Mouse (Mus musculus) stomach, embryonic 16.5 days (tissue): ENCODE results near the gene Cln6. TPM values are rescaled to one million over a fixed set of nuclear protein-coding genes. Genes with fewer than 3 reads are reported as not detected.
"Not testable (repeated sequence)": the region's sequence is repeated elsewhere in the genome, so short reads cannot be mapped to it uniquely, and the experiment has no call there.

ENCODE experiments used
- ATAC-seq: fragments of 200-750 bp; cut with Nextera tagmentation; 2 replicates; pipeline ENCODE4 v1.8.0; 2017; ENCODE audit warnings: moderate number of reproducible peaks, moderate TSS enrichment; ENCODE audit not compliant: insufficient read depth, low FRiP score
- H3K27ac ChIP-seq: fragments of 300-500 bp; sonication (generic); 2 replicates; pipeline ENCODE4 v1.5.1; 2014; ENCODE audit warnings: low read length
- H3K27me3 ChIP-seq: fragments of 300-500 bp; sonication (generic); 2 replicates; pipeline ENCODE4 v1.6.1; 2014; ENCODE audit warnings: low read length, control low read depth, mixed read lengths; ENCODE audit not compliant: control insufficient read depth, insufficient read depth
- H3K36me3 ChIP-seq: fragments of 300-500 bp; sonication (generic); 2 replicates; pipeline ENCODE4 v1.6.1; 2014; ENCODE audit warnings: low read length; ENCODE audit not compliant: control insufficient read depth, insufficient read depth
- H3K4me1 ChIP-seq: fragments of 300-500 bp; sonication (generic); 2 replicates; pipeline ENCODE4 v1.6.1; 2014; ENCODE audit warnings: low read length, control low read depth, mixed read lengths; ENCODE audit not compliant: control insufficient read depth, insufficient read depth
- H3K4me2 ChIP-seq: fragments of 300-500 bp; sonication (generic); 2 replicates; pipeline ENCODE4 v1.6.1; 2014; ENCODE audit warnings: low read depth, low read length, mixed read lengths
- H3K4me3 ChIP-seq: fragments of 300-500 bp; sonication (generic); replicated peaks from 2 replicates; pipeline ENCODE4 v1.5.1; 2014; ENCODE audit warnings: mild to moderate bottlenecking, low read length
- H3K9ac ChIP-seq: fragments of 300-500 bp; sonication (generic); 2 replicates; pipeline ENCODE4 v1.6.1; 2014; ENCODE audit warnings: low read length
- H3K9me3 ChIP-seq: fragments of 300-500 bp; sonication (generic); replicated peaks from 2 replicates; pipeline ENCODE4 v1.6.1; 2016; ENCODE audit warnings: low read length, control low read depth; ENCODE audit not compliant: control insufficient read depth
- WGBS: fragments of 180-500 bp; shearing (Covaris S2); extraction: QIAGEN DNeasy Blood & Tissue Kit; methylation state at CpG from one replicate; pipeline ENCODE4 v1.1.7; 2014; 5-methylcytosine and 5-hydroxymethylcytosine counted together
- polyA plus RNA-seq: library from polyadenylated mRNA; unstranded; fragments of >200 nt; fragmentation: Nextera tagmentation; extraction: Ambion mirVana; gene quantifications from 2 replicates; pipeline ENCODE4 v1.2.1, GENCODE M21; 2015

Cln6 gene
- 20.0 and 22.7 TPM in 2 replicates for polyA plus RNA-seq

DNA sequence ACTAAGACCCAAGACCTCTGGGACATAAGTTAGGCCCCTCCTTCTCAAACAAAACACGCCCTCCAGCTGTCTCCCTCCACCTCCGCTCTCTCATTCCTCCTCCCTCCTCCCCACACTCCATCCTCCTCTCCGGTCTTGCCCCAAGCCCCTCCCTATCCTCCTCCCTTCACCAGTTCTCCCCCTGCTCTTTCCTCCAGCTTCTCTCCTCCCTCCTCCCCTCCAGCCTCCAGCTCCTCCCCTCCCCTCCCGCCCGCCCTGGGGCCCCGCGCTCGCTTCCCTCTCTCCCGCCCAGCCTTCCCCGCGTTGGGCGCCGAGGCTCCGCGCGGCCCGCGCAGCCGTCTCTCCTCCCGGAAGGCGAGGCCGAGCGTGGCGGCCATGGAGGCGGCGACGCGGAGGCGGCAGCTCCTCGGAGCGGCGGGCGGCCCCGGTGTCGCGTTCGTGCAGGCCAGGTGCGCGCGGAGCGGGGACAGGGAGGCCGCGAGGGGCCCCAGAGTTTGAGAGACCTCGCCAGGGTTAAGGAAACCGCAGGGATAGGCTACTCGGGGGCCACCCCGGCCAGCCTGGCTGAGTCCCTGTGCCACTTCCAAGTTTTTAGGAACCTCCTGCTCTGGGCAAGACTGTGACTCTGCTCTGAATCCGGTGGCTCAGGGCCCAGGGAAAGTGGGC lies at the start of gene Cln6:
Cln6 (plus strand) TSS at position 280 of the 666 bp plus-strand sequence.
- 0% methylated on average over 46 of the region's 48 CpGs for WGBS
- ATAC-seq: peak; percentile 95

GRCm38 (mm10) chr9:62789856-62790255 lies 48.7 kb upstream of the Cln6 start:
- 90% methylated on average over 12 of the region's 12 CpGs for WGBS
- Histone ChIP-seq H3K4me1 (no peaks in the 10 kb centered on the region), H3K9me3 (no peaks in the 10 kb centered on the region), H3K27ac (no peak overlapping the region), H3K9ac (no peak overlapping the region), H3K4me2 (no peak overlapping the region), H3K4me3 (no peak overlapping the region), H3K27me3 (no peaks in the 10 kb centered on the region), H3K36me3 (no peaks in the 10 kb centered on the region)
- ATAC-seq: no peak

More for the DNA sequence above, at the start of gene Cln6:
- no peaks in the 10 kb centered on the region for H3K36me3 ChIP-seq
- peaks cover 20% of the 10 kb centered on the region for H3K4me1 ChIP-seq
- H3K9me3 ChIP-seq: no peaks in the 10 kb centered on the region
- H3K4me3 ChIP-seq: peak within 1 kb of the TSS; percentile 60
- H3K27ac ChIP-seq: peak within 1 kb of the TSS; percentile 85
- no peaks in the 10 kb centered on the region for H3K27me3 ChIP-seq
- peak within 1 kb of the TSS; percentile 70 for H3K4me2 ChIP-seq
- peak within 1 kb of the TSS; percentile 79 for H3K9ac ChIP-seq

DNA sequence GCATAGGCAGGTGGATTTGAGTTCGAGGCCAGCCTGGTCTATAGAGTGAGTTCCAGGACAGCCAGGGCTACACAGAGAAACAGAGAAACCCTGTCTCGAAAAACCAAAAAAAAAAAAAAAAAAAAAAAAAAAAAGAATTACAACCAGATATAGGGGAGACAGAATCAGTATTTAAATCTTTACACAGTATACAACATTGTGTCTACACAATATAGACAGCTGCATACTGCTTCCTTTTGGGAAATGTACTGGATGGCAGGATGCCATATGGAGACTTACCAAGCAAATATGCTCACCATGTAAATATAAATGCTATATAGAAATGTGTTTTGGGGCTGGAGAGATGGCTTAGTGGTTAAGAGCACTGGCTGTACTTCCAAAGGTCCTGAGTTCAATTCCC lies 39.4 kb upstream of the Cln6 start:
- H3K4me3 ChIP-seq, H3K27ac ChIP-seq, H3K4me1 ChIP-seq, H3K9ac ChIP-seq, H3K27me3 ChIP-seq, H3K9me3 ChIP-seq, ATAC-seq, H3K4me2 ChIP-seq: not testable (repeated sequence)
- 86% methylated on average over 2 of the region's 2 CpGs for WGBS
- peaks cover 13% of the 10 kb centered on the region for H3K36me3 ChIP-seq

- H3K4me3 ChIP-seq: peak overlapping the region; percentile 99
- no peaks in the 10 kb centered on the region for H3K27me3 ChIP-seq
- H3K36me3 ChIP-seq: no peaks in the 10 kb centered on the region
- no peaks in the 10 kb centered on the region for H3K9me3 ChIP-seq
- ATAC-seq: no peak
- H3K27ac ChIP-seq: no peak overlapping the region
- H3K9ac ChIP-seq: peak overlapping the region; percentile 98
- peaks cover 20% of the 10 kb centered on the region for H3K4me1 ChIP-seq
- 10% methylated on average over 8 of the region's 8 CpGs for WGBS
- peak overlapping the region; percentile 98 for H3K4me2 ChIP-seq
Measured at GRCm38 (mm10) chr9:62810095-62810494, 28.5 kb upstream of the Cln6 start.

- Histone ChIP-seq H3K27me3 (no peaks in the 10 kb centered on the region), H3K9ac (peak overlapping the region; percentile 98), H3K36me3 (no peaks in the 10 kb centered on the region), H3K9me3 (no peaks in the 10 kb centered on the region), H3K27ac (peak overlapping the region; percentile 98), H3K4me3 (peak overlapping the region; percentile 99), H3K4me2 (peak overlapping the region; percentile 98), H3K4me1 (peaks cover 20% of the 10 kb centered on the region)
- peak; percentile 34 for ATAC-seq
- under 1% methylated on average over 58 of the region's 58 CpGs for WGBS
Measured at GRCm38 (mm10) chr9:62810543-62811515, 27.8 kb upstream of the Cln6 start.

- H3K4me1 ChIP-seq: peaks cover 20% of the 10 kb centered on the region
- H3K4me2 ChIP-seq: peak within 1 kb of the TSS; percentile 98
- H3K27ac ChIP-seq: peak within 1 kb of the TSS; percentile 98
- under 1% methylated on average over 58 of the region's 68 CpGs for WGBS
- H3K36me3 ChIP-seq: no peaks in the 10 kb centered on the region
- H3K9ac ChIP-seq: peak within 1 kb of the TSS; percentile 98
- no peaks in the 10 kb centered on the region for H3K9me3 ChIP-seq
- ATAC-seq: peak; percentile 93
- H3K4me3 ChIP-seq: peak within 1 kb of the TSS; percentile 99
- no peaks in the 10 kb centered on the region for H3K27me3 ChIP-seq
Measured at GRCm38 (mm10) chr9:62811516-62812121, 27.0 kb upstream of the Cln6 start, which contains the start of gene Fem1b. Gene Fem1b, minus strand, starts transcription at chr9:62811934.

DNA sequence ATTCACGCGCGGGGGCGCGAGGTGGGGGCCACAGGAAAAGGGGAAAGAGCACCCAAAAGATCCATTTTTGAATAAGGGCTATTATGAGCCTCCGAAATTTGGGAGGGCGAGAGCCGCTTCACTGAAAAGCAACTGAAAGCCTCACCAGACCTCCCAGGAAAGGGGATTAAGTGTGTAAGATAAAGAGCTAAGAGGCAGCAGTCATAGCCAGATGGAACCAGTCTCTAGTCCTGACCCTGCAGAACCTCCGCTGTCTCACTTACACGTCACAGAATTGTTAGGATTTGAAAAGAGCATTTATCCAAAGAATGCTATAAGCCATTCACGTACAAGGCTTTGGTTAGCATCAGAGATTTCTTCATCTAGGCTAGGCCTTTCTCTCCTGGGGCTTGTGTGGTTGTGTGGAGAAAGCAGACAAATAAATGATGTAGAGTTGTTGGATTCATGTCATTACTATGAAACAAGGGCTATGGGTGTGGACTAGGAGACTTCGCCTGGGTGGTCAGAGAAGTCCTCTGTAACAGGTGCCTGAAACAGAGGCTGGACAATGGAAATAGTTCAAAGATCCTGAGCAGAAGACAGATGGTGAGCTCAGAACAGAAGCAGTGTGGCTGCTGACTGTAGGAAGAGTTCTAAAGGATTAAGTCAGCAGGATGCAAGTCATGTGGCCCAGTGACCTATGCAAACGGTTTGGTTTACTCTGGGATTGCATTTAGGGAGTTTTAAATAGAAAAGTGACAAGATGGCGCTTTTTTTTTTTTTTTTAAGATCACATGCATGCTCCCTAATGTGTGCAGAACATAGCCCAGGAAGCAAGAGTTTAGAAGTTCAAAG lies 26.2 kb upstream of the Cln6 start:
- no peaks in the 10 kb centered on the region for H3K27me3 ChIP-seq
- peak overlapping the region; percentile 99 for H3K4me3 ChIP-seq
- no peaks in the 10 kb centered on the region for H3K36me3 ChIP-seq
- peaks cover 20% of the 10 kb centered on the region for H3K4me1 ChIP-seq
- no peaks in the 10 kb centered on the region for H3K9me3 ChIP-seq
- H3K27ac ChIP-seq: peak overlapping the region; percentile 98
- peak overlapping the region; percentile 98 for H3K4me2 ChIP-seq
- peak overlapping the region; percentile 98 for H3K9ac ChIP-seq
- WGBS: 13% methylated on average over 14 of the region's 14 CpGs
- no peak for ATAC-seq

GRCm38 (mm10) chr9:62814751-62815150 lies 23.8 kb upstream of the Cln6 start:
- Histone ChIP-seq H3K36me3 (no peaks in the 10 kb centered on the region), H3K4me2 (no peak overlapping the region), H3K4me1 (peaks cover 16% of the 10 kb centered on the region), H3K27ac (no peak overlapping the region), H3K4me3 (no peak overlapping the region), H3K27me3 (no peaks in the 10 kb centered on the region), H3K9me3 (no peaks in the 10 kb centered on the region), H3K9ac (no peak overlapping the region)
- 71% methylated on average over 2 of the region's 2 CpGs for WGBS
- ATAC-seq: no peak
